Mouse (Mus musculus) liver, embryonic 11.5 days (tissue): Measurements from ENCODE around the gene Dnaaf5. TPM values are rescaled to one million over a fixed set of nuclear protein-coding genes. Genes with fewer than 3 reads are reported as not detected.

ENCODE experiments used
- ATAC-seq: fragments of 200-750 bp; cut with Nextera tagmentation; replicated peaks from 2 replicates; pipeline ENCODE4 v1.8.0; 2017; ENCODE audit warnings: moderate number of reproducible peaks, mild to moderate bottlenecking, moderate TSS enrichment, moderate library complexity; ENCODE audit not compliant: low FRiP score
- DNase-seq: peaks from one replicate; pipeline ENCODE4 v3.0.0-alpha.2; 2017; ENCODE audit warnings: low spot score
- H3K27ac ChIP-seq: fragments of 300-500 bp; sonication (generic); 2 replicates; pipeline ENCODE4 v1.5.1; 2014; ENCODE audit warnings: mild to moderate bottlenecking, low read depth, low read length, control low read depth
- H3K27me3 ChIP-seq: fragments of 300-500 bp; sonication (generic); replicated peaks from 2 replicates; pipeline ENCODE4 v1.6.1; 2014; ENCODE audit warnings: low read length, mixed read lengths; ENCODE audit not compliant: control insufficient read depth, insufficient read depth
- H3K36me3 ChIP-seq: fragments of 300-500 bp; sonication (generic); 2 replicates; pipeline ENCODE4 v1.6.1; 2014; ENCODE audit warnings: mild to moderate bottlenecking, low read length, moderate library complexity, mixed read lengths; ENCODE audit not compliant: control insufficient read depth, insufficient read depth
- H3K4me1 ChIP-seq: fragments of 300-500 bp; sonication (generic); replicated peaks from 2 replicates; pipeline ENCODE4 v1.6.1; 2014; ENCODE audit warnings: low read length, mixed read lengths; ENCODE audit not compliant: control insufficient read depth, insufficient read depth
- H3K4me2 ChIP-seq: fragments of 300-500 bp; sonication (generic); 2 replicates; pipeline ENCODE4 v1.6.1; 2014; ENCODE audit warnings: mild to moderate bottlenecking, control low read depth, moderate library complexity
- H3K4me3 ChIP-seq: fragments of 300-500 bp; sonication (generic); 2 replicates; pipeline ENCODE4 v1.5.1; 2014; ENCODE audit warnings: low read depth, low read length, control low read depth
- H3K9ac ChIP-seq: fragments of 300-500 bp; sonication (generic); 2 replicates; pipeline ENCODE4 v1.6.1; 2014; ENCODE audit warnings: low read depth, low read length, control low read depth
- H3K9me3 ChIP-seq: fragments of 300-500 bp; sonication (generic); 2 replicates; pipeline ENCODE4 v1.6.1; 2016; ENCODE audit warnings: low read length, inconsistent platforms, mixed read lengths; ENCODE audit not compliant: control insufficient read depth
- WGBS: fragments of 180-500 bp; shearing (Covaris S2); extraction: QIAGEN DNeasy Blood & Tissue Kit; methylation state at CpG from one replicate; pipeline ENCODE4 v1.1.7; 2014; 5-methylcytosine and 5-hydroxymethylcytosine counted together
- polyA plus RNA-seq: library from polyadenylated mRNA; unstranded; fragments of >200 nt; fragmentation: Nextera tagmentation; extraction: Ambion mirVana; gene quantifications from 2 replicates; pipeline ENCODE4 v1.2.1, GENCODE M21; 2014

The Dnaaf5 gene
- polyA plus RNA-seq: 17.1 and 17.6 TPM in 2 replicates

- peak within 1 kb of the TSS; percentile 40; the same call in 1 of the 2 replicates for H3K27ac ChIP-seq
- DNase-seq: peak; percentile 99
These were observed at the start of gene Dnaaf5, which contains the start of gene Prkar1b for GRCm38 (mm10) chr5:139149681-139150602. Gene Dnaaf5, plus strand, starts transcription at chr5:139150223. Gene Prkar1b, minus strand, starts transcription at chr5:139150001.

GRCm38 (mm10) chr5:139101783-139102182, 48.2 kb upstream of the Dnaaf5 start:
- Histone ChIP-seq H3K4me1 (peaks cover 6% of the 10 kb centered on the region), H3K9ac (no peak overlapping the region), H3K27ac (no peak overlapping the region), H3K9me3 (no peaks in the 10 kb centered on the region), H3K27me3 (no peaks in the 10 kb centered on the region), H3K4me2 (no peak overlapping the region), H3K36me3 (no peaks in the 10 kb centered on the region), H3K4me3 (no peak overlapping the region)
- ATAC-seq: no peak
- no peak for DNase-seq
- 67% methylated on average over 6 of the region's 6 CpGs for WGBS

More at GRCm38 (mm10) chr5:139149681-139150602, at the start of gene Dnaaf5, which contains the start of gene Prkar1b:
- H3K36me3 ChIP-seq: peaks cover 12% of the 10 kb centered on the region
- H3K4me3 ChIP-seq: peak within 1 kb of the TSS; percentile 80
- no peaks in the 10 kb centered on the region for H3K27me3 ChIP-seq
- peaks cover 9% of the 10 kb centered on the region for H3K4me1 ChIP-seq
- ATAC-seq: peak; percentile 94
- under 1% methylated on average over 87 of the region's 87 CpGs for WGBS
- peak within 1 kb of the TSS; percentile 75 for H3K9ac ChIP-seq
- no peaks in the 10 kb centered on the region for H3K9me3 ChIP-seq
- peak within 1 kb of the TSS; percentile 76 for H3K4me2 ChIP-seq

- DNase-seq (no peak), ATAC-seq (no peak)
- 67% methylated on average over 9 of the region's 9 CpGs for WGBS
These were observed 42.2 kb upstream of the Dnaaf5 start for GRCm38 (mm10) chr5:139107815-139108214.

GRCm38 (mm10) chr5:139110140-139110855, 39.7 kb upstream of the Dnaaf5 start:
- Histone ChIP-seq H3K4me1 (no peaks in the 10 kb centered on the region), H3K27me3 (no peaks in the 10 kb centered on the region), H3K4me3 (no peak overlapping the region), H3K9me3 (no peaks in the 10 kb centered on the region), H3K4me2 (no peak overlapping the region), H3K27ac (no peak overlapping the region), H3K36me3 (no peaks in the 10 kb centered on the region), H3K9ac (no peak overlapping the region)
- ATAC-seq: no peak
- DNase-seq: no peak
- 73% methylated on average over 2 of the region's 2 CpGs for WGBS

More at GRCm38 (mm10) chr5:139107815-139108214, 42.2 kb upstream of the Dnaaf5 start:
- no peak overlapping the region for H3K4me2 ChIP-seq
- no peaks in the 10 kb centered on the region for H3K36me3 ChIP-seq
- no peak overlapping the region for H3K27ac ChIP-seq
- no peak overlapping the region for H3K4me3 ChIP-seq
- no peaks in the 10 kb centered on the region for H3K9me3 ChIP-seq
- no peaks in the 10 kb centered on the region for H3K4me1 ChIP-seq
- H3K9ac ChIP-seq: no peak overlapping the region
- no peaks in the 10 kb centered on the region for H3K27me3 ChIP-seq

GRCm38 (mm10) chr5:139111991-139112390, 38.0 kb upstream of the Dnaaf5 start:
- ATAC-seq (no peak), DNase-seq (no peak)
- Histone ChIP-seq H3K36me3 (no peaks in the 10 kb centered on the region), H3K4me3 (no peak overlapping the region), H3K4me1 (no peaks in the 10 kb centered on the region), H3K27me3 (no peaks in the 10 kb centered on the region), H3K4me2 (no peak overlapping the region), H3K9me3 (no peaks in the 10 kb centered on the region), H3K27ac (no peak overlapping the region), H3K9ac (no peak overlapping the region)
- WGBS: 76% methylated on average over 9 of the region's 9 CpGs

GRCm38 (mm10) chr5:139112418-139112817, 37.6 kb upstream of the Dnaaf5 start:
- ATAC-seq: no peak
- H3K4me1 ChIP-seq: no peaks in the 10 kb centered on the region
- no peaks in the 10 kb centered on the region for H3K36me3 ChIP-seq
- no peak overlapping the region for H3K27ac ChIP-seq
- H3K9ac ChIP-seq: no peak overlapping the region
- H3K4me2 ChIP-seq: no peak overlapping the region
- H3K4me3 ChIP-seq: no peak overlapping the region
- no peaks in the 10 kb centered on the region for H3K9me3 ChIP-seq
- no peak for DNase-seq
- 80% methylated on average over 9 of the region's 9 CpGs for WGBS
- no peaks in the 10 kb centered on the region for H3K27me3 ChIP-seq

GRCm38 (mm10) chr5:139114876-139115275, 35.1 kb upstream of the Dnaaf5 start:
- DNase-seq (no peak), ATAC-seq (no peak)
- 80% methylated on average over 4 of the region's 4 CpGs for WGBS
- Histone ChIP-seq H3K4me3 (no peak overlapping the region), H3K9me3 (no peaks in the 10 kb centered on the region), H3K4me1 (no peaks in the 10 kb centered on the region; the same call in 1 of the 2 replicates), H3K27ac (no peak overlapping the region), H3K27me3 (no peaks in the 10 kb centered on the region), H3K4me2 (no peak overlapping the region), H3K36me3 (no peaks in the 10 kb centered on the region), H3K9ac (no peak overlapping the region)

- H3K36me3 ChIP-seq: no peaks in the 10 kb centered on the region
- H3K9me3 ChIP-seq: no peaks in the 10 kb centered on the region
- H3K4me2 ChIP-seq: no peak overlapping the region
- H3K9ac ChIP-seq: no peak overlapping the region
- H3K4me1 ChIP-seq: no peaks in the 10 kb centered on the region; the same call in 1 of the 2 replicates
- H3K27ac ChIP-seq: no peak overlapping the region
- no peak overlapping the region for H3K4me3 ChIP-seq
- H3K27me3 ChIP-seq: no peaks in the 10 kb centered on the region
- DNase-seq: no peak
- no peak for ATAC-seq
- 82% methylated on average over 7 of the region's 7 CpGs for WGBS
These were observed 34.5 kb upstream of the Dnaaf5 start for GRCm38 (mm10) chr5:139115507-139115906.
